Mouse (Mus musculus) 416B (cell line): ENCODE measurements around the gene Tfec.
A peak's percentile ranks its signal among the peaks of the same experiment; 100 is the strongest.

Experiments used
- DNase-seq: peaks from one replicate; pipeline ENCODE4 v3.0.0; 2011; ENCODE audit warnings: low read depth

The Tfec gene

GRCm38 (mm10) chr6:16898251-16898862 lies at the start of gene Tfec:
Gene Tfec (minus strand): TSS chr6:16898441.
- peak; percentile 68 for DNase-seq

- DNase-seq = no peak
Measured at GRCm38 (mm10) chr6:16947837-16948236, 49.6 kb upstream of the Tfec start.

- no peak for DNase-seq
Measured at GRCm38 (mm10) chr6:16943513-16943912, 45.3 kb upstream of the Tfec start.

GRCm38 (mm10) chr6:16942433-16942832 lies 44.2 kb upstream of the Tfec start:
- no peak for DNase-seq

- no peak for DNase-seq
Measured at GRCm38 (mm10) chr6:16931059-16931458, 32.8 kb upstream of the Tfec start.

- DNase-seq = no peak
Measured at GRCm38 (mm10) chr6:16920111-16920656, 21.9 kb upstream of the Tfec start.

- peak; percentile 46 for DNase-seq
Measured at GRCm38 (mm10) chr6:16891819-16892218, 6.4 kb downstream of the Tfec start.

GRCm38 (mm10) chr6:16883537-16884307 lies 14.5 kb downstream of the Tfec start:
- peak; percentile 32 for DNase-seq

GRCm38 (mm10) chr6:16874021-16874542 lies 24.2 kb downstream of the Tfec start:
- no peak for DNase-seq

- peak; percentile 75 for DNase-seq
Measured at GRCm38 (mm10) chr6:16870067-16870466, 28.2 kb downstream of the Tfec start.

GRCm38 (mm10) chr6:16868314-16868713 lies 29.9 kb downstream of the Tfec start:
- no peak for DNase-seq

- no peak for DNase-seq
Measured at GRCm38 (mm10) chr6:16862753-16863508, 35.3 kb downstream of the Tfec start.

GRCm38 (mm10) chr6:16862050-16862449 lies 36.2 kb downstream of the Tfec start:
- DNase-seq = no peak

- no peak for DNase-seq
Measured at GRCm38 (mm10) chr6:16855879-16856545, 42.2 kb downstream of the Tfec start.

- DNase-seq = no peak
Measured at GRCm38 (mm10) chr6:16854977-16855376, 43.3 kb downstream of the Tfec start.

GRCm38 (mm10) chr6:16846521-16846920 lies 51.7 kb downstream of the Tfec start:
- no peak for DNase-seq

- DNase-seq = no peak
Measured at GRCm38 (mm10) chr6:16835631-16836030, 62.6 kb downstream of the Tfec start.

GRCm38 (mm10) chr6:16828304-16828703 lies 69.9 kb downstream of the Tfec start:
- no peak for DNase-seq

GRCm38 (mm10) chr6:16821985-16822384 lies 76.3 kb downstream of the Tfec start:
- DNase-seq = peak; percentile 36

GRCm38 (mm10) chr6:16806302-16806701 lies 91.9 kb downstream of the Tfec start:
- DNase-seq = no peak

GRCm38 (mm10) chr6:16797669-16798068 lies 100.6 kb downstream of the Tfec start:
- DNase-seq = peak; percentile 31

GRCm38 (mm10) chr6:16796914-16797313 lies 101.3 kb downstream of the Tfec start:
- no peak for DNase-seq
